ENCODE assay signal across 7 mouse cellular contexts in the genomic region with DNA sequence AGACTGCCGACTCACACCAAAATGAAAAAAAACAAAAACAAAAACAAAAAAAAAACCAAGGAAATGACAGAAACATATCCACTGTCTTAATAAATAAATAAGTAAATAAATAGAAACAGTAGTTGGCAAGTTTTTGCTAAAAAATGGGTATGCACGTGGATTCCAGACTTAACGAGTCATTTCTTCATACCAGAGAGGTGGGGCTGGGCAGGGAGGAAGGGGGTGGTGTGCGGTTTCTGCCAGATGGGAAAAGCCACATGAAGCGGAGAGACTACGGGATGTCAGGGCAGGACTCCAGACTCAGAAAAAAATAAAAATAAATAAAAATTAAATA. TPM values are rescaled to one million over a fixed set of nuclear protein-coding genes. Genes with fewer than 3 reads are reported as not detected.
DNase-seq lines count a peak whose midpoint lies in the region; ATAC-seq lines count a peak whose summit lies in the region.

No protein-coding gene starts in this region.

- H3K27ac ChIP-seq in heart, embryonic 16.5 days (ENCODE audit: low read length) = peak overlapping the region; percentile 96
- peak overlapping the region; percentile 98 for H3K27ac ChIP-seq in midbrain, embryonic 16.5 days (ENCODE audit: low read length)

- no peaks in the 10 kb centered on the region for H3K27me3 ChIP-seq in heart, embryonic 16.5 days (ENCODE audit: control insufficient read depth, insufficient read depth, low read length)
- no peaks in the 10 kb centered on the region for H3K27me3 ChIP-seq in midbrain, embryonic 16.5 days (ENCODE audit: control insufficient read depth, insufficient read depth, low read depth, low read length)

- H3K9ac ChIP-seq in heart, embryonic 16.5 days (ENCODE audit: low read length) = peak overlapping the region; percentile 99
- peak overlapping the region; percentile 96 for H3K9ac ChIP-seq in midbrain, embryonic 16.5 days (ENCODE audit: low read depth, low read length)

- H3K36me3 ChIP-seq in heart, embryonic 16.5 days (ENCODE audit: control insufficient read depth, insufficient read depth) = no peaks in the 10 kb centered on the region
- H3K36me3 ChIP-seq in midbrain, embryonic 16.5 days (ENCODE audit: control insufficient read depth, insufficient read depth, low read length) = no peaks in the 10 kb centered on the region

- 3% methylated on average over 6 of the region's 6 CpGs for WGBS in heart, embryonic 16.5 days
- WGBS in midbrain, embryonic 16.5 days = 4% methylated on average over 6 of the region's 6 CpGs

- DNase-seq in right cerebral cortex, adult 18-20 months = peak; percentile 43
- no peak for DNase-seq in right cerebral cortex, postnatal 25 days
- peak; percentile 61 for DNase-seq in embryo, embryonic 11 days
- peak; percentile 48 for DNase-seq in liver

- no peak; the same call in 1 of the 2 replicates for ATAC-seq in heart, embryonic 16.5 days (replicated peaks; ENCODE audit: extremely low read depth, insufficient read depth, low FRiP score)
- ATAC-seq in midbrain, embryonic 16.5 days = peak; percentile 57
- ATAC-seq in megakaryocyte-erythroid progenitor cell, adult 5-6 weeks (replicated peaks; ENCODE audit: low FRiP score, low TSS enrichment, poor library complexity, severe bottlenecking) = no peak

- no peaks in the 10 kb centered on the region for H3K9me3 ChIP-seq in heart, embryonic 16.5 days (replicated peaks; ENCODE audit: control insufficient read depth, low read length)
- H3K9me3 ChIP-seq in midbrain, embryonic 16.5 days (replicated peaks; ENCODE audit: control insufficient read depth, low read length, poor library complexity, severe bottlenecking) = no peaks in the 10 kb centered on the region

- peak overlapping the region; percentile 96 for H3K4me3 ChIP-seq in heart, embryonic 16.5 days (ENCODE audit: low read length)
- peak overlapping the region; percentile 92 for H3K4me3 ChIP-seq in midbrain, embryonic 16.5 days (ENCODE audit: low read depth, low read length)

- peak overlapping the region; percentile 96 for H3K4me2 ChIP-seq in heart, embryonic 16.5 days (ENCODE audit: low read depth, low read length)
- peak overlapping the region; percentile 57 for H3K4me2 ChIP-seq in midbrain, embryonic 16.5 days (ENCODE audit: low read length)

- peaks cover 36% of the 10 kb centered on the region for H3K4me1 ChIP-seq in heart, embryonic 16.5 days (ENCODE audit: control insufficient read depth, insufficient read depth, low read length)
- peaks cover 29% of the 10 kb centered on the region for H3K4me1 ChIP-seq in midbrain, embryonic 16.5 days (ENCODE audit: control insufficient read depth, insufficient read depth, low read length)

RNA-seq across cellular contexts. Expression of a gene that starts 1.4 kb away (rescaled TPM):
- polyA plus RNA-seq in heart, embryonic 16.5 days (2015; fragmentation: Nextera tagmentation; extraction: Ambion mirVana) = 53.1 and 54.0 TPM in 2 replicates
- polyA plus RNA-seq in midbrain, embryonic 16.5 days (2015; fragmentation: Nextera tagmentation; extraction: Ambion mirVana) = 86.1 and 93.6 TPM in 2 replicates
- 45.2 and 52.4 TPM in 2 replicates for total RNA-seq in megakaryocyte-erythroid progenitor cell, adult 5-6 weeks (2014; fragmentation: Nextera tagmentation)
- 45.0 and 64.8 TPM in 2 replicates for total RNA-seq in megakaryocyte-erythroid progenitor cell, adult 5-6 weeks (2017)

RNA-seq across cellular contexts. Expression of a gene that starts 37.9 kb away (rescaled TPM):
- polyA plus RNA-seq in heart, embryonic 16.5 days (2015; fragmentation: Nextera tagmentation; extraction: Ambion mirVana) = 53.5 and 58.5 TPM in 2 replicates
- 70.5 and 76.7 TPM in 2 replicates for polyA plus RNA-seq in midbrain, embryonic 16.5 days (2015; fragmentation: Nextera tagmentation; extraction: Ambion mirVana)
- total RNA-seq in megakaryocyte-erythroid progenitor cell, adult 5-6 weeks (2014; fragmentation: Nextera tagmentation) = 55.3 and 79.3 TPM in 2 replicates
- total RNA-seq in megakaryocyte-erythroid progenitor cell, adult 5-6 weeks (2017) = 59.3 and 167 TPM in 2 replicates
